Mouse (Mus musculus) liver, adult 2 months (tissue): ENCODE measurements around the gene Btf3.

Experiments used
- CTCF ChIP-seq: fragments of 200-500 bp; IDR thresholded peaks from 2 replicates; pipeline ENCODE4 v1.5.1; 2011; ENCODE audit warnings: low read depth, low read length, control low read depth
- POLR2A ChIP-seq: fragments of 200-500 bp; IDR thresholded peaks from 2 replicates; pipeline ENCODE4 v1.6.1; 2011; ENCODE audit warnings: low read length, control low read depth; ENCODE audit not compliant: insufficient read depth; ENCODE audit errors: extremely low read depth

GRCm38 (mm10) chr13:98365081-98365480 is 48.3 kb upstream of the Btf3 start:
- TF ChIP-seq CTCF (no peak), POLR2A (no peak)
